Mouse (Mus musculus): Measurements from ENCODE around the gene Gatc. TPM values are rescaled to one million over a fixed set of nuclear protein-coding genes. Genes with fewer than 3 reads are reported as not detected.
"Not testable (repeated sequence)": the region's sequence is repeated elsewhere in the genome, so short reads cannot be mapped to it uniquely, and the experiment has no call there.

Gatc gene
- polyA plus RNA-seq (2015; fragmentation: Nextera tagmentation; extraction: Ambion mirVana), result 25.2 and 32.0 TPM in 2 replicates

DNA sequence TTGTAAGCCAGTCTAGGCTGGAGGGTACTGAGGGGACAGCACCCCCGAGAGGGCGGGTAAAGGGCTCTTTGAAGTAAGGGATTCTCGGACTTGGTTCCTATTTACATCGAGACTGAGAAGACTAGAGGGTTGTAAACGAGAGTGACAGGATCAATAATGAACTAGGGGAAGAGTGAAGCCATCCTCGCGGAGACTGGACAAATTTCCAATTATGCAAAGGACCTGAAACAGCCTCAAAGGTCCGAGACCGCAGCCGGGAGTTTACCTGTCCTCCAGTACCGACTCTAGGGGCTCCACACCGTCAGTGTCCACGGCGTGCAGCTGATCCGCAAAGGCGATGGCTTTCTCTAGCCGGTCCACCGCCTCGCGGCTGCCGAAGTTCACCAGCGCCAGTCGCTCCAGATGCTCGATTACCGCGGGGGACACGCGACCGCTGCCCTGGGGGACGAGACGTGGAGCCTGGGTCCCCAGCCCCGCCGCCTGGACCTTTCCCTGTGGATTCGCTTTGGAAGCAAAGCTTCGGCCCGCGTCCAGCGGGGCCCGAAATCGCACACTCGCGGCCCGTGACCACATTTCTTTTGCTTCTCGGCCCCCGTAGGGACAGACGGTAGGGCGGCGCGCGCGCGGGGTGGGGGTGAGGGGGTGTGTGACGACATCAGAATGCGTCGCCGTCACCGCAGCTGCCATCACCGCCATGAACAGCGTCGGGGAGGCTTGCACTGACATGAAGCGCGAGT, at the start of gene Gatc, which contains the start of gene Triap1:
Gene Gatc (minus strand): TSS at position 602 of the 737 bp plus-strand sequence.
Gene Triap1 (plus strand): TSS at position 649 of the 737 bp plus-strand sequence.
- peak within 1 kb of the TSS; percentile 93 for H3K4me3 ChIP-seq (ENCODE audit: low read length)
- under 1% methylated on average over 62 of the region's 62 CpGs for WGBS
- ATAC-seq (ENCODE audit: low FRiP score, low TSS enrichment), result peak; percentile 91

DNA sequence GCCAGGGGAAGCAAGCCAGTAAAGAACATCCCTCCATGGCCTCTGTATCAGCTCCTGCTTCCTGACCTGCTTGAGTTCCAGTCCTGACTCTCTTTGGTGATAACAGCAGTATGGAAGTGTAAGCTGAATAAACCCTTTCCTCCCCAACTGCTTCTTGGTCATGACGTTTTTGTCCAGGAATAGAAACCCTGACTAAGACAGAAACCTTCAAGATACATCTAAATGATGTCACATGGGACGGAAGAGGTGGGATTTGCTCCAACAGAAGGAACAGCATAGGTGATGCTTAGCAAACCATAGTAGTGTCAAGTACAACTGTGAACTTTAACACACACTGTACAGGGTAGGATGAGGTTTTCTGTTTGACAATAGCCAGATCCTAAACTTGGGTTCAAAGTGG, 37.9 kb upstream of the Gatc start:
- H3K27me3 ChIP-seq (ENCODE audit: insufficient read depth, low read length); H3K27ac ChIP-seq (ENCODE audit: low read length); H3K4me2 ChIP-seq (replicated peaks; ENCODE audit: low read depth, low read length); H3K9ac ChIP-seq (replicated peaks; ENCODE audit: low read length); ATAC-seq (ENCODE audit: low FRiP score, low TSS enrichment); H3K4me3 ChIP-seq (ENCODE audit: low read length); H3K9me3 ChIP-seq (ENCODE audit: low read length); H3K36me3 ChIP-seq (ENCODE audit: insufficient read depth, low read length); H3K4me1 ChIP-seq (ENCODE audit: insufficient read depth, low read length): not testable (repeated sequence)
- 77% methylated on average over 2 of the region's 2 CpGs for WGBS

More for the DNA sequence above, at the start of gene Gatc, which contains the start of gene Triap1:
- Histone ChIP-seq H3K36me3 (ENCODE audit: insufficient read depth, low read length) (peaks cover 41% of the 10 kb centered on the region), H3K27ac (ENCODE audit: low read length) (peak within 1 kb of the TSS; percentile 88), H3K9me3 (ENCODE audit: low read length) (no peaks in the 10 kb centered on the region), H3K4me2 (replicated peaks; ENCODE audit: low read depth, low read length) (peak within 1 kb of the TSS; percentile 77), H3K4me1 (ENCODE audit: insufficient read depth, low read length) (peaks cover 13% of the 10 kb centered on the region), H3K27me3 (ENCODE audit: insufficient read depth, low read length) (no peaks in the 10 kb centered on the region), H3K9ac (replicated peaks; ENCODE audit: low read length) (peak within 1 kb of the TSS; percentile 91)

DNA sequence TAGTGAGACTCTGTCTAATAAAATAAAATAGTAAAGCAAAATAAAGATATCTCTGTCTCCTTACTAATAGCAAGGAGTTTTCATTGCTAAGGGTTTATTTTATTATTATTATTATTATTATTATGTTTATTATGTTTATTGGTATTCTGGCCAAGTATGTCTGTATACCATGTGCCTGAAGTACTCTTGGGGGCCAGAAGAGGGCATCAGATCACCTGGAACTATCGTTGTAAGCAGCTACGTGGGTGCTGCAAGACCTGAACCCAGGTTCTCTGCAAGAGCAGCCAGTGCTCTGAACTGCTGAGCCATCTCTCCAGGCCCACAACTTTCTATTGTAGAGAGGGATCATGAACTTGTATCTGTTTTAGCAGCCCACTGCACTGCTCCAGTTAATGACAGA, 34.5 kb upstream of the Gatc start:
- Histone ChIP-seq H3K4me1 (ENCODE audit: insufficient read depth, low read length) (peaks cover 8% of the 10 kb centered on the region; the same call in 1 of the 2 replicates), H3K9me3 (ENCODE audit: low read length) (no peaks in the 10 kb centered on the region), H3K4me3 (ENCODE audit: low read length) (no peak overlapping the region), H3K4me2 (replicated peaks; ENCODE audit: low read depth, low read length) (no peak overlapping the region), H3K27ac (ENCODE audit: low read length) (no peak overlapping the region), H3K27me3 (ENCODE audit: insufficient read depth, low read length) (no peaks in the 10 kb centered on the region), H3K36me3 (ENCODE audit: insufficient read depth, low read length) (no peaks in the 10 kb centered on the region), H3K9ac (replicated peaks; ENCODE audit: low read length) (no peak overlapping the region)
- 89% methylated on average over 2 of the region's 2 CpGs for WGBS
- no peak for ATAC-seq (ENCODE audit: low FRiP score, low TSS enrichment)

- Histone ChIP-seq H3K36me3 (ENCODE audit: insufficient read depth, low read length) (no peaks in the 10 kb centered on the region), H3K9ac (replicated peaks; ENCODE audit: low read length) (peak overlapping the region; percentile 62), H3K4me3 (ENCODE audit: low read length) (peak overlapping the region; percentile 41), H3K9me3 (ENCODE audit: low read length) (no peaks in the 10 kb centered on the region), H3K4me2 (replicated peaks; ENCODE audit: low read depth, low read length) (peak overlapping the region; percentile 56), H3K4me1 (ENCODE audit: insufficient read depth, low read length) (peaks cover 8% of the 10 kb centered on the region; the same call in 1 of the 2 replicates), H3K27me3 (ENCODE audit: insufficient read depth, low read length) (no peaks in the 10 kb centered on the region), H3K27ac (ENCODE audit: low read length) (0 out of 2 replicates have a peak overlapping the region, but pooled peaks have one; percentile 40)
- 13% methylated on average over 11 of the region's 11 CpGs for WGBS
- no peak; the same call in 1 of the 2 replicates for ATAC-seq (ENCODE audit: low FRiP score, low TSS enrichment)
Observed at GRCm38 (mm10) chr5:115374204-115374820, 33.3 kb upstream of the Gatc start.

GRCm38 (mm10) chr5:115373441-115374203, 32.6 kb upstream of the Gatc start:
- Histone ChIP-seq H3K27ac (ENCODE audit: low read length) (0 out of 2 replicates have a peak overlapping the region, but pooled peaks have one; percentile 40), H3K27me3 (ENCODE audit: insufficient read depth, low read length) (no peaks in the 10 kb centered on the region), H3K4me1 (ENCODE audit: insufficient read depth, low read length) (peaks cover 8% of the 10 kb centered on the region; the same call in 1 of the 2 replicates), H3K9me3 (ENCODE audit: low read length) (no peaks in the 10 kb centered on the region), H3K4me3 (ENCODE audit: low read length) (peak overlapping the region; percentile 41), H3K4me2 (replicated peaks; ENCODE audit: low read depth, low read length) (peak overlapping the region; percentile 56), H3K36me3 (ENCODE audit: insufficient read depth, low read length) (no peaks in the 10 kb centered on the region), H3K9ac (replicated peaks; ENCODE audit: low read length) (peak overlapping the region; percentile 62)
- WGBS, result 15% methylated on average over 26 of the region's 26 CpGs
- peak; percentile 70; the same call in 1 of the 2 replicates for ATAC-seq (ENCODE audit: low FRiP score, low TSS enrichment)

DNA sequence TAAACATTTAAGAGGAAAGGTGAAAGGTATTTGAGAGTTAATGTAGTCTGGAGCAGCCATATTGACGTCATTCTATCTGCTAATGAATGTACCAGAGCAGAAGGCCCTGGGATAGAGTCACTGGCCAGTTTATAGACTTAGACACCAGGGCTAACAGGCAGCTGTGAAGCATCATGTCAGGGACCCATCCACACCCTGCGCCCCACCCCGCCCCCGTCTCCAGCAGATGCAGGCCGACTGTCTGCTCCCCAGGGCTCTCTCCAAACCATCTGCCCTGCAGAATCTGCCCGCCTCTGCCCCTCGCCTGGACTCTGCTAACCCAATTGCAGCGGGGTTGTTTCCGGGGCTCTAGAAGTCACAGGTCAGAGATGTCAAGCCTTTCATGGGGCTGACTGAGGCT, 30.8 kb upstream of the Gatc start:
- no peak overlapping the region for H3K9ac ChIP-seq (replicated peaks; ENCODE audit: low read length)
- H3K27ac ChIP-seq (ENCODE audit: low read length), result no peak overlapping the region
- H3K36me3 ChIP-seq (ENCODE audit: insufficient read depth, low read length), result no peaks in the 10 kb centered on the region
- WGBS, result 29% methylated on average over 9 of the region's 9 CpGs
- ATAC-seq (ENCODE audit: low FRiP score, low TSS enrichment), result peak; percentile 73; the same call in 1 of the 2 replicates
- H3K4me2 ChIP-seq (replicated peaks; ENCODE audit: low read depth, low read length), result no peak overlapping the region
- no peak overlapping the region for H3K4me3 ChIP-seq (ENCODE audit: low read length)
- H3K4me1 ChIP-seq (ENCODE audit: insufficient read depth, low read length), result peaks cover 8% of the 10 kb centered on the region; the same call in 1 of the 2 replicates
- no peaks in the 10 kb centered on the region for H3K27me3 ChIP-seq (ENCODE audit: insufficient read depth, low read length)
- H3K9me3 ChIP-seq (ENCODE audit: low read length), result no peaks in the 10 kb centered on the region

DNA sequence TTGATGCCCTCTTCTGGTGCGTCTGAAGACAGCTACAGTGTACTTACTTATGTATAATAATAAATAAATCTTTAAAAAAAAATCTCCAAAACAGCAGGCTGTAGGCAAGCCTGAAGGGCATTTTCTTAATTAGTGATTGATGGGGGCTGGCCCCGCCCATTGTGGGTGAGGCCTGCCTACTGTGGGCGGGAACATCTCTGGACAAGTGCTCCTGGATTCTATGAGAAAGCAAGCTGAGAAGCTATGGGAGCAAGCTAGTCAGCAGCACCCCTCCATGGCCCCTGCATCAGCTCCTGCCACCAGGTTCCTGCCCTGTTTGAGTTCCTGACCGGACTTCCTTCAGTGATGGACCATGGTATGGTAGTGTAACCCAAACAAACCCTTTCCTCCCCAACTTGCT, 23.8 kb upstream of the Gatc start:
- no peak for ATAC-seq (ENCODE audit: low FRiP score, low TSS enrichment)
- Histone ChIP-seq H3K4me2 (replicated peaks; ENCODE audit: low read depth, low read length) (no peak overlapping the region), H3K4me3 (ENCODE audit: low read length) (no peak overlapping the region), H3K27me3 (ENCODE audit: insufficient read depth, low read length) (no peaks in the 10 kb centered on the region), H3K4me1 (ENCODE audit: insufficient read depth, low read length) (no peaks in the 10 kb centered on the region), H3K36me3 (ENCODE audit: insufficient read depth, low read length) (no peaks in the 10 kb centered on the region), H3K9me3 (ENCODE audit: low read length) (no peaks in the 10 kb centered on the region), H3K9ac (replicated peaks; ENCODE audit: low read length) (no peak overlapping the region), H3K27ac (ENCODE audit: low read length) (no peak overlapping the region)
- 78% methylated on average over 4 of the region's 4 CpGs for WGBS

DNA sequence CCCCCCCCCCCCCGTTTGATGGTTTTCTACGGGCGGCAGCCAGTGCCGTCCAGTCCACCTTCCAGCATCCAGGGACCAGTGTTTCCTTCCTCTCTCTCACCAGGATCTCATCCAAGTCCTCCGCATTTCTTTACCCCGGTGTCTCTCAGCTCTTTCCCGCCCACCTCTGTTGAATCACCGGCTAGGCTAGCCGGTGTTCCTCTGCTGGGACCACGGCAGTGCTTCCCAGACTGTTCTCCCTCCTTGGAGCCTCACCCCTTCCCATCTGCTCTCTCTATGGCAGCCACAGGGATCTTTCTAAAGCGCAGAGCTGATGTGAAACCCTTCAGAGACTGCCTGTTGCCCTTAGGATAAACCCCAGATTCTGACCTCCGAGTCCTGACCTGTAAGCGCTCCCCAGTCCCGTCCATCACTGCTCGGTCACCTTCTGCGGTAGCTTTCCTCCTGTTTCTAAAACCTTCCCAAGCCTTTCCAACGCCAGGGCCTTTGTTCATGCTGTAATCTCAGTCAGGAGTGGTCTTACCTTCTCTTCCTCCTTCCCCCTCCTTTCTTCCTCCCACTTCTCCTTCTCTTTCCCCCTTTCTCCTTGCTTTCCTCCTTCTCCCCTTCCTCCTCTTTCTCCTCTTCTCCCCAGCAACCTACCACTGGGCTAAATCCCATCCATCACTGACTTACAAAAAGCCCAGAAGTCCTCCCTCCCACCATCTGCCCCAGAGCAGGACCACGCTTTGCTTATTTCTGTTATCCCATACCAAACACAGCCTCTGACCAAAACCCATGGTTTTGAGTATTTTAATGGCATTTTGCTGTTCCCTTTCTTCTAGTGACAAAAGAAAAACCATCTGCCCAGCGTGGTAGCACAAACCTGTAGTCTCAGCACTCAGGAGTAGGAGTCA, 22.1 kb upstream of the Gatc start:
- H3K36me3 ChIP-seq (ENCODE audit: insufficient read depth, low read length), result no peaks in the 10 kb centered on the region
- H3K27me3 ChIP-seq (ENCODE audit: insufficient read depth, low read length), result no peaks in the 10 kb centered on the region
- H3K4me2 ChIP-seq (replicated peaks; ENCODE audit: low read depth, low read length), result no peak overlapping the region
- WGBS, result 17% methylated on average over 18 of the region's 19 CpGs
- H3K4me1 ChIP-seq (ENCODE audit: insufficient read depth, low read length), result no peaks in the 10 kb centered on the region
- ATAC-seq (ENCODE audit: low FRiP score, low TSS enrichment), result no peak
- H3K9me3 ChIP-seq (ENCODE audit: low read length), result no peaks in the 10 kb centered on the region
- peak overlapping the region; percentile 26; the same call in 1 of the 2 replicates for H3K9ac ChIP-seq (replicated peaks; ENCODE audit: low read length)
- H3K4me3 ChIP-seq (ENCODE audit: low read length), result no peak overlapping the region
- no peak overlapping the region for H3K27ac ChIP-seq (ENCODE audit: low read length)

- H3K4me3 ChIP-seq (ENCODE audit: low read length), result no peak overlapping the region
- no peaks in the 10 kb centered on the region for H3K36me3 ChIP-seq (ENCODE audit: insufficient read depth, low read length)
- no peak overlapping the region for H3K27ac ChIP-seq (ENCODE audit: low read length)
- H3K9ac ChIP-seq (replicated peaks; ENCODE audit: low read length), result no peak overlapping the region
- H3K4me1 ChIP-seq (ENCODE audit: insufficient read depth, low read length), result no peaks in the 10 kb centered on the region
- ATAC-seq (ENCODE audit: low FRiP score, low TSS enrichment), result no peak
- H3K9me3 ChIP-seq (ENCODE audit: low read length), result no peaks in the 10 kb centered on the region
- H3K27me3 ChIP-seq (ENCODE audit: insufficient read depth, low read length), result no peaks in the 10 kb centered on the region
- WGBS, result 55% methylated on average over 7 of the region's 7 CpGs
- H3K4me2 ChIP-seq (replicated peaks; ENCODE audit: low read depth, low read length), result no peak overlapping the region
Observed at GRCm38 (mm10) chr5:115362216-115362615, 21.2 kb upstream of the Gatc start.

Data from kidney, embryonic 16.5 days (tissue).